Mouse (Mus musculus) c-Kit-positive CD71-positive TER-119-negative erythroid progenitor cells, embryonic 14.5 days (primary cell): ENCODE data around the gene Ercc5.

Experiments
- DNase-seq: peaks from one replicate; pipeline ENCODE4 v3.0.0-alpha.2; 2013; ENCODE audit warnings: low read depth

The Ercc5 gene

GRCm38 (mm10) chr1:44147563-44148381 is at the start of gene Ercc5:
Gene Ercc5, plus strand, starts transcription at chr1:44147744.
- peak; percentile 84 for DNase-seq

- DNase-seq = peak; percentile 49
These were observed 45.9 kb upstream of the Ercc5 start for GRCm38 (mm10) chr1:44101448-44102225.

GRCm38 (mm10) chr1:44102259-44102717 is 45.3 kb upstream of the Ercc5 start, which contains the start of gene Tex30:
Gene Tex30, minus strand, starts transcription at chr1:44102441.
- DNase-seq = peak; percentile 91

- no peak for DNase-seq
These were observed 44.6 kb upstream of the Ercc5 start for GRCm38 (mm10) chr1:44102939-44103338.

GRCm38 (mm10) chr1:44117571-44117970 is 30.0 kb upstream of the Ercc5 start:
- DNase-seq = peak; percentile 31

GRCm38 (mm10) chr1:44118239-44119054 is 29.1 kb upstream of the Ercc5 start, which contains the start of the genes Kdelc1 and Bivm:
Gene Kdelc1, minus strand, starts transcription at chr1:44118808.
Gene Bivm, plus strand, starts transcription at chr1:44118957.
- peak; percentile 86 for DNase-seq

- peak; percentile 60 for DNase-seq
These were observed 28.1 kb upstream of the Ercc5 start for GRCm38 (mm10) chr1:44119201-44120073.

- DNase-seq = no peak
These were observed 27.5 kb upstream of the Ercc5 start for GRCm38 (mm10) chr1:44120074-44120406.

GRCm38 (mm10) chr1:44122256-44122655 is 25.3 kb upstream of the Ercc5 start:
- no peak for DNase-seq

GRCm38 (mm10) chr1:44125590-44125989 is 22.0 kb upstream of the Ercc5 start:
- no peak for DNase-seq

GRCm38 (mm10) chr1:44129929-44130581 is 17.5 kb upstream of the Ercc5 start:
- DNase-seq = no peak

- no peak for DNase-seq
These were observed 7.3 kb upstream of the Ercc5 start for GRCm38 (mm10) chr1:44140232-44140631.

GRCm38 (mm10) chr1:44142747-44143146 is 4.8 kb upstream of the Ercc5 start:
- DNase-seq = no peak

- peak; percentile 21 for DNase-seq
These were observed 1.2 kb downstream of the Ercc5 start for GRCm38 (mm10) chr1:44148706-44149105.

- peak; percentile 32 for DNase-seq
These were observed 7.7 kb downstream of the Ercc5 start for GRCm38 (mm10) chr1:44155287-44155686.

- DNase-seq = no peak
These were observed 10.8 kb downstream of the Ercc5 start for GRCm38 (mm10) chr1:44158317-44158716.

- DNase-seq = no peak
These were observed 14.3 kb downstream of the Ercc5 start for GRCm38 (mm10) chr1:44161818-44162217.

- no peak for DNase-seq
These were observed 14.8 kb downstream of the Ercc5 start for GRCm38 (mm10) chr1:44162389-44162788.

GRCm38 (mm10) chr1:44167859-44168383 is 20.4 kb downstream of the Ercc5 start:
- DNase-seq = no peak

- DNase-seq = no peak
These were observed 25.1 kb downstream of the Ercc5 start for GRCm38 (mm10) chr1:44172656-44173055.
